Mouse (Mus musculus) neural tube, embryonic 10.5 days (tissue): Measurements from ENCODE around the gene Snrpc.

Source experiments
- DNase-seq: peaks from one replicate; pipeline ENCODE4 v3.0.0-alpha.2; 2017; ENCODE audit warnings: low spot score; ENCODE audit errors: extremely low spot score

Gene Snrpc

DNA sequence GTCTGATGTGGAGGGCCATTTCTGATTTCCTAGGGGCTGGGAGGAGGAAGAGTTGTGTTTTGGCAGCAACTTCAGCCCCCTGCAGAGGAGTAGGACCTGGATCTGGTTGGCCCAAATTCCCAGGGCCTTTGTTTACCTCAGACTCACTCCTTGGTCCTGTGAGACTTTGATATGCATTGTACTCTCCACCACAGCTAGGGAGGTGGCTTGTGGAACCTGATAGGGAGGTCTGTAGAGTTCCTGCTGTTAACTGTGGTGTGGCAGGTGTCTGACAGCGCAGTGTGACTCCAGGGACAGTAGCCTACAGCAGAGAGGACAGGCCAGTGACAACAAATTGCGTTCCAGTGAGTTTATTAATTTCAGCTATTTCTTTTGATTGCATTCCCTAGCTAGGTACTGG is 21.2 kb downstream of the Snrpc start:
- DNase-seq: no peak

DNA sequence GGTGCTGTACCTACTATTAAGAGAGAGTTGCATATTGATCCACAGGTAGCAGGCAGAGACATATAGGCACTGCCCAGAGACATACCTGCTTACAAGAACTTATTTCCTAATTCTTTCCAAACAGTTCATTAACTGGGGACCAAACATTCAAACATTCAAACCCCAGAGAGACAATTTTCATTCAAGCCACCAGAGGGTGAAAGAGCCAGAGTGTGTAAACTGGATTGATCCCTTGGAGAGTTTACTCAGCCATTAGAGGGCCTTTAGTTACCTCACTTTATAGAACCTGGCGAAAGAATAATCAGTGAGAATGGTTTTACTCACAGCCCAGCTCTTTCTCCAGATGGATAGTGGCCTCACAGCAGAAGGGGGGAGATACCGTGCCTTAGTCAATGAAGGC is 27.5 kb downstream of the Snrpc start:
- no peak for DNase-seq

DNA sequence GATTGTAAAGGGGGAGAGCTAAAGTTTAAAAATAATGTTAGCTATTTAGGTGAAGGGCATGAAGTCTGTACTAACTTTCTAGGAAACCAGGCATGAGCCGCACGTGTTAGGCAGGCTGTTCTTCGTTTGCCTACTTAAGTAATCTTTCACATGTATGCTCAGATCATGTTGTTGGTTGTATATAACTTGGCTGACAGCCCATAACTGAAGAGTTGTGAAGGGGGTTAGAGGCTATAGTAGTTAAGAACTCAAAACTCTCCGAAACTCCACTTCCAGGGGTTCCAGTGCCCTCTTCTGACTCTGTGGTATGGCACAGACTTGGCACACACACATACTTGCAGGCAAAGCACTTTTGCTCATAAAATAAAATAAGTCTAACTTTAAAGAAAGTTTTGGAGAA is 28.8 kb downstream of the Snrpc start:
- no peak for DNase-seq

DNA sequence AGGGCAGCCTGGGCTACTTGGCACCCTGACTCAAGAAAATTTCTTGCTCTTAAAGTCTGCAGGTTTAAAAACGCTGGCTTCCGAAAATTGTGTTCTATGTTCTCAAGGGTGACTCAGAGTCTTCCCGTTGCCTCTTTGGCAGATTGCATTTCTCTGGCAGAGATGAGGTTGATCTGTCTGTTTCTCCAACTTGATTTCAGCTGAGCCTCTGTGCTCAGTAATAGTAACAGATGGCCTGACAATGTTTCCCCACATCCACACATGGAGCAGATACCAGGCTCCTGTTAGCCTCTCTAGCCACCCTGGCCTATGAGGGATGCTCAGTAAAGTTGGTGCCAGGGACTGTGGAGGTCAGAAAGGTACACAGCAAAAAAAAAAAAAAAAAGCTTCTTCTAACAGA is 33.9 kb downstream of the Snrpc start:
- no peak for DNase-seq

DNA sequence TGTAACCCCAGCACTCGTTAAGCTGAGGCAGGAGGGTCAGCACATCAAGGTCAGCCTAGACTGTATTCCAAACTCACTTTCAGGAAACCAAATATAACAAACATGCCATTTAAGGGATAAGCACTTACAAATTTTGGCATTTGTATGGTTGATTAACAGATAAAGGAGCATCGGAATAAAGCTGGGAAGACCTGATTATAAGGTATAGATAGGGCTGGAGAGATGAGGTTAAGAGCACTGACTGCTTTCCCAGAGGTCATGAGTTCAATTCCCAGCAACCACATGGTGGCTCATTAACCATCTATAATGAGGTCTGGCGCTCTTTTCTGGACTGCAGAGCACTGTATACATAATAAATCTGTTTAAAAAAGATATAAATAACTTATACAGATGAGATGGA is 35.6 kb downstream of the Snrpc start:
- no peak for DNase-seq

DNA sequence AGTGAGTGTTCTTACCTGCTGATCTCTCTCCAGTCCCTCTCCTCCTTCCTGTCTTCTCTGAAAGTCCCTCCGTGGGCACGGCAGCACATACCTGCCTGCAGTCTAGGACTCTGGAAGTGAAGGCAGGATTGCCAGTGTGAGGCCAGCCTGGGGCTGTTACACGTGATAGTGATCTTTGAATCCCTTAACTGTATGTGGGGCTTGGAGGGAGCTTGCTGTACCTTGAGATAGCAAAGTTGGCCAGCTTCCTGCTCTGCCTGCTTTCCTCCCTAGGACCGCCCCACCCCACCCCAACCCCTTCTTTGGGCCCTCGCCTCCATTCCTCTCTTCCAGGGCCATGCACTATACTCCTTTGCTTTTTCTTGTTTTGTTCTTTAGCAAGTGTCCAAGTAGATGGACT is 36.6 kb downstream of the Snrpc start:
- DNase-seq: no peak

DNA sequence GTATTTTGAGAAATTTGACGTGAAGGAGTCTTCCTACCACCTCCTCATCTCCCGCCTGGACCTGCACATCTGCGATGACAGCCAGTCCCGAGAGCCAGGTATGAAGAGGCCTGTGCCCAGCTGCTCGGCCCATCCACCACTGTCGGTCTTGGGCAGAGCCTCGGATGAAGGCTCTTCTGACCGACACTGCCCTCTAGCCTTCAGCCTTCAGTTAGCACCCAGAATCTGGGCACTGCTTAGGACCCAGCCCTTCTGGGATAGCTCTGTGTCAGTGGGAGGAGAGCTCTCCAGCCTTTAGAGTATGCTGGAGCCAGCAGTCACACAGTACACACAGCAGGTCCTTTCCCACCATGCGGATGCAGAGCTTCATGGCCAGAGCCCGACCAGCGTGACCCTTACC is 43.6 kb downstream of the Snrpc start:
- no peak for DNase-seq

DNA sequence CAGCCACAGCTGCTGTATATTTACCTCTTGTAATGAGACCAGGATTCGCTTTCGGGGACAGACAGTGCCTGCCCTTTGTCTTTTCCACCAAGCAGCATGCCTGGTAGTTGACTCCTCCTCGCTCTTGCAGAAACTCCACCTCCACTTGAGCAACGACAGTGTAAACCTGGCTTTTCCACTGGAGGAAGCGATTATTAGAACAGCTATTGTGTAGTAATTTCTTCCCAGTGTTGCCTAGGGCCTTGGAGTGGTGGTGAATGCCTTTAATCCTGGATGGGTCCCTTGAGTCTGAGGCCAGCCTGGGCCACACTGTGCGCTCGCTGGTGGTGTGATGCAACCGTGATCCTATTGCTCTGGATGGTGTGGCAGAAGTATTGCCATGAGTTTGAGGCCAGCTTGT is 45.2 kb downstream of the Snrpc start:
- DNase-seq: no peak

DNA sequence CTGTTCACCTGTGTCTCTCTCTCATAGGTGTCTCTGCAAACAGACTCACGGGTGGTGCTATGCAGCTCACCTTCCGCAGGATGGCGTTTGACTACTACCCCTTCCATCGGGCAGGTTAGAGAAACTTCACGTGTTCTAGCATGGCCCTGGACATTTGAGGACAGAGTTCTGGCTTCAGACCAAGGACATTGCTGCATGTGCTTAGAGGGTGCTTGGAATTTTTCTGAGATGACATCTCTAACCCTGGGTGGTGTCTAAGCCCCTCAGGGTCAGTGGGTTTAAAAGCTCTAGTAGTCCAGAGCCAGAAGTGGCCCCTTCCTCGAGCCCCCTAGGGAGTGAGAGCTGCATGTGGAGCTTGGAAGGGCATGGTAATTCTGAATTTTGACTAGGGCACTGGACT is 46.0 kb downstream of the Snrpc start:
- no peak for DNase-seq

DNA sequence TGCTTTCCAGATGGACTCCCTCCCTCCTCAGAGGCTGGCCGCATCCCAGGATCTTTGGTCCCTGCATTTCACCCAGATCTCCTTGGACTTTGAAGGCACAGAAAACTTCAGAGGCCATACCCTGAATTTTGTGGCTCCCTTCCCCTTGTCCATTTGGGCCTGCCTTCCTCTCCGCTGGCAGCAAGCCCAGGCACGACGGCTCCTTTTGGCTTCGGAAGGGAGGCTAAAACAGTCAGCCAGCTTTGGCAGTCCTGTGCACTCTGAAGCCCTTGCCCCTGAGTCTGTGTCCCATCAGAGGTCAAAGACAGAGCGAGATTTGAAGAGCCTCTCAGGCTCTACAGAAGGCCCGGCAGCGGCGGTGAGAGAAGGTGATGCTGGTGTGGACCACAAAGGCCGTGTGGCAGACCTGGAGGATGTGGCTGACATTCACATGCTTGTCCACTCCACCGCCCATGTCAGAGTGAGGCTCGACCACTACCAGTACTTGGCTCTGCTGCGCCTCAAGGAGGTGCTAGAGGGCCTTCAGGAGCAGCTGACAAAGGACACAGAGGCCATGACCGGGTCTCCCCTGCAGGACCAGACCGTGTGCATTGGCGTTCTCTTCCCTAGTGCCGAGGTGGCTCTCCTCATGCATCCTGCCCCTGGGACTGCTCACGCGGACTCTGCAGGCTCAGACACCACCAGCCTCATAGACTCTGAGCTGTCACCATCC is 48.7 kb downstream of the Snrpc start:
- DNase-seq: no peak
